Mouse (Mus musculus) heart, adult 2 months (tissue): ENCODE results near the gene Fkbp3. TPM values are rescaled to one million over a fixed set of nuclear protein-coding genes. Genes with fewer than 3 reads are reported as not detected.
"Not testable (repeated sequence)": the region's sequence is repeated elsewhere in the genome, so short reads cannot be mapped to it uniquely, and the experiment has no call there.

Source experiments
- DNase-seq, 2 experiments: peaks; one replicate each; pipeline ENCODE4 v3.0.0; 2021
- H3K27ac ChIP-seq: fragments of 200-600 bp; 2 replicates; pipeline ENCODE4 v1.8.1; 2022
- H3K27me3 ChIP-seq: fragments of 200-500 bp; 2 replicates; pipeline ENCODE4 v1.6.1; 2012; ENCODE audit warnings: mild to moderate bottlenecking, low read length, inconsistent platforms, mixed read lengths; ENCODE audit not compliant: control insufficient read depth, insufficient read depth
- H3K36me3 ChIP-seq: fragments of 200-500 bp; 2 replicates; pipeline ENCODE4 v1.6.1; 2012; ENCODE audit warnings: low read length, inconsistent platforms; ENCODE audit not compliant: control insufficient read depth, insufficient read depth
- H3K4me1 ChIP-seq: fragments of 200-500 bp; 2 replicates; pipeline ENCODE4 v1.6.1; 2011; ENCODE audit warnings: low read length; ENCODE audit not compliant: control insufficient read depth, insufficient read depth
- H3K4me3 ChIP-seq: fragments of 200-600 bp; 2 replicates; pipeline ENCODE4 v1.8.1; 2022
- H3K79me2 ChIP-seq: fragments of 200-500 bp; replicated peaks from 2 replicates; pipeline ENCODE4 v1.6.1; 2012; ENCODE audit warnings: mild to moderate bottlenecking, inconsistent platforms, low read length, moderate library complexity, mixed read lengths; ENCODE audit not compliant: control insufficient read depth, insufficient read depth
- H3K9ac ChIP-seq: fragments of 200-500 bp; 2 replicates; pipeline ENCODE4 v1.6.1; 2012; ENCODE audit warnings: low read depth, mild to moderate bottlenecking, control low read depth, inconsistent platforms, low read length, mixed read lengths
- CTCF ChIP-seq: fragments of 200-600 bp; IDR thresholded peaks from 2 replicates; pipeline ENCODE4 v1.8.1; 2022; ENCODE audit warnings: antibody characterized with exemption, mild to moderate bottlenecking, moderate library complexity
- EP300 ChIP-seq: fragments of 200-500 bp; IDR thresholded peaks from 2 replicates; pipeline ENCODE4 v1.6.1; 2011; ENCODE audit warnings: low read depth, low read length, control low read depth; ENCODE audit not compliant: insufficient read depth
- POLR2A ChIP-seq: fragments of 200-500 bp; IDR thresholded peaks from 2 replicates; pipeline ENCODE4 v1.6.1; 2011; ENCODE audit warnings: mild to moderate bottlenecking, low read depth, low read length, control low read depth; ENCODE audit not compliant: insufficient read depth
- WGBS: fragments of 180-500 bp; shearing (Covaris S2); methylation state at CpG from one replicate; pipeline ENCODE4 v1.1.7; 2018; 5-methylcytosine and 5-hydroxymethylcytosine counted together
- intact Hi-C: fragments of 180-260 bp; cut with DNase I; formaldehyde crosslinking; loops from one replicate; pipeline ENCODE4 v1.15.1; 2025
- long read RNA-seq: library from polyadenylated mRNA; stranded (forward); transcript quantifications from one replicate; pipeline ENCODE4 v2.0.0, GENCODE M21; 2021
- polyA plus RNA-seq: library from polyadenylated mRNA; depleted of rRNA; stranded (reverse); fragments of >200 nt; gene quantifications from 2 replicates; pipeline ENCODE4 v1.2.3, GENCODE M21; 2012; rRNA removed
- total RNA-seq, 2 experiments: library from RNA; stranded (reverse); gene quantifications; 2 replicates each; pipeline ENCODE4 v1.2.3; 2021

Gene Fkbp3
- total RNA-seq (100 to 1,000 TPM; 239 to 248 TPM), polyA plus RNA-seq (217 and 275 TPM in 2 replicates)
- long read RNA-seq, transcript Fkbp3-201 (7 exons, 1,022 nt), result major isoform, 215 of 222 reads
- long read RNA-seq, partial matches to known transcripts, result 4 of 222 reads
- long read RNA-seq, other reads (novel, unspliced or antisense), result 2 of 222 reads

DNA sequence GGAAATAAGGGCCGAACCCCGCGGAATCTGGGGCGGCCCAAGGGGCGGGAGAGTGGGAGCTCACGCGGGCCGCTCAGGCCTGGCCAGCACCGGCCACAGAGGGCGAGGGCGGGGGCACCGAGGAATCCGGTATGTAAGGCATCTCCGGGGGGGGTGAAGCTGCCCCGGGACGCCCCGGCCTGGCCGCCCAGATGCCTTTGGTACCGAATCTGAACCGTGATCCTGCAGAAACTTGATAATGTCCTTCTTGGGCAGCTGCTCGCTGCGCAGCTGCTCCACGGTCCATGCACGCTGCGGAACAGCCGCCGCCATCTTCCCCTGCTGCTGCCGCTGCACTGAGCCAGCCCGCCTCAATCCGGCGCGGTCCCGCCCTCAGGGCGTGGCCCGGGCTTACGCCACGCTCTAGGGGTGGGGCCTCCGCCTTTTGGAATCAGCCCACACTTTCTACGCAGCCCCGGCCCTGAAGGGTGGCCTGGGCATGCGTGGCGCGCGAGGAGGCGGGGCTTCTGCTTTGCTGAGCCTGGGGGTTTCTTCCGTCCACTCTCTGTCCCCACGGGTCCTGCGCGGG is at the start of gene Fkbp3:
Fkbp3 (minus strand) TSS at position 397 of the 568 bp plus-strand sequence.
- under 1% methylated on average over 49 of the region's 49 CpGs for WGBS
- intact Hi-C loops, result loop anchor here (2.0 to 5.0 kb wide), 2 partner anchors 36 to 107 kb away; partner anchors contain the start of gene Prpf39

DNA sequence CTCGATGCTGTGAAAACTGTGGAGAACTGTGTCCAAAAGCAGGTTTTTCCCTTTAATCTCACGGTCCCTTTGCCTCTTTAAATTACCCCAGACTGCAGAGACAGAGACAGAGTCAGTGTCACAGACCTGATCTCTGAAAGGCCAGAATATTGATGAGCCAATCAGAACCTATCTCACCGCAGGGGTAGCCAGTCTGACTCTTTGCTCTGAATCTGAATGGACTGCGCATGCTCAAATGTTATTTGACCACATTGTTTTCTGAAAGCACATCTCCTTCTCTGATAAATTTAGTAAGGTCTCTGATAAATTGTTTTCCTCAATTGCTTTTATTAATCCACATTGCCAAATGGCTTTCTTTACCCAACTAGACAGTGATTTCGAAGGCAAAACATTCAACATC is 45.6 kb upstream of the Fkbp3 start:
- H3K27me3 ChIP-seq, result no peaks in the 10 kb centered on the region
- no peaks in the 10 kb centered on the region for H3K79me2 ChIP-seq
- no peaks in the 10 kb centered on the region for H3K4me1 ChIP-seq
- H3K27ac ChIP-seq, result no peak overlapping the region
- no peak for DNase-seq
- no peak for TF ChIP-seq CTCF
- TF ChIP-seq EP300, result no peak
- TF ChIP-seq POLR2A, result no peak
- intact Hi-C loops, result no loop called here
- H3K9ac ChIP-seq, result no peak overlapping the region
- no peaks in the 10 kb centered on the region for H3K36me3 ChIP-seq
- WGBS, result 93% methylated on average over 5 of the region's 5 CpGs
- no peak overlapping the region for H3K4me3 ChIP-seq

More for the DNA sequence above, at the start of gene Fkbp3:
- H3K36me3 ChIP-seq, result peaks cover 14% of the 10 kb centered on the region
- H3K4me3 ChIP-seq, result peak within 1 kb of the TSS; percentile 72
- H3K27ac ChIP-seq, result peak within 1 kb of the TSS; percentile 98
- TF ChIP-seq POLR2A (peak; percentile 97), EP300 (peak; percentile 76; the same call in 1 of the 2 replicates), CTCF (0 out of 2 replicates have a peak, but pooled peaks have one; percentile 8)
- H3K4me1 ChIP-seq, result peaks cover 11% of the 10 kb centered on the region
- H3K79me2 ChIP-seq, result no peaks in the 10 kb centered on the region
- H3K27me3 ChIP-seq, result no peaks in the 10 kb centered on the region
- peak within 1 kb of the TSS; percentile 85 for H3K9ac ChIP-seq
- DNase-seq, result peak; percentile 99

- H3K9ac ChIP-seq, result no peak overlapping the region
- no peaks in the 10 kb centered on the region for H3K4me1 ChIP-seq
- H3K27me3 ChIP-seq, result no peaks in the 10 kb centered on the region
- H3K79me2 ChIP-seq, result no peaks in the 10 kb centered on the region
- no peak overlapping the region for H3K4me3 ChIP-seq
- 88% methylated on average over 7 of the region's 7 CpGs for WGBS
- H3K27ac ChIP-seq, result no peak overlapping the region
- TF ChIP-seq POLR2A, result no peak
- TF ChIP-seq CTCF, result no peak
- no peak for TF ChIP-seq EP300
- intact Hi-C loops, result no loop called here
- H3K36me3 ChIP-seq, result no peaks in the 10 kb centered on the region
- no peak for DNase-seq
Measured at GRCm38 (mm10) chr12:65118968-65119367, 45.2 kb upstream of the Fkbp3 start.

DNA sequence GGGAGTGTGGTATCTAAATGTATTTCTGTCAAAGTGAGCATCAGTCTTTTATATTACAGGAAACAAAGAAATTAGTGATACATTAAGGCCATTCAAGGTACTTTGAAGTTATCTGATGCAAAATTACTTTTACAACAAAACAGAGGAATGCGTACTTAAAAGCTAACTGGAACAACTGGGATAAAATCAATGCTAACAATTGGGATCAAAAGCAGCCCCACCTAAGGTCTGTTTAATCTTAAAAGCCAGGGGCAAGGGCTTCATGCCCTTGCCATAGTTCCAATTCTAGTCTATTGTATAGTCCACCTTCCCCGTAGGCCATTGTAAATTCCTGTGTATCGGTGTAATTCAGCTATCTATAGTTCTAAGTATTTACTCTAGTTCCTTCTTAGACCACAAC is 41.2 kb upstream of the Fkbp3 start:
- H3K27me3 ChIP-seq, DNase-seq, H3K4me3 ChIP-seq, H3K9ac ChIP-seq, H3K27ac ChIP-seq, H3K79me2 ChIP-seq, H3K36me3 ChIP-seq, H3K4me1 ChIP-seq, intact Hi-C loops: not testable (repeated sequence)
- 83% methylated on average over 3 of the region's 3 CpGs for WGBS

DNA sequence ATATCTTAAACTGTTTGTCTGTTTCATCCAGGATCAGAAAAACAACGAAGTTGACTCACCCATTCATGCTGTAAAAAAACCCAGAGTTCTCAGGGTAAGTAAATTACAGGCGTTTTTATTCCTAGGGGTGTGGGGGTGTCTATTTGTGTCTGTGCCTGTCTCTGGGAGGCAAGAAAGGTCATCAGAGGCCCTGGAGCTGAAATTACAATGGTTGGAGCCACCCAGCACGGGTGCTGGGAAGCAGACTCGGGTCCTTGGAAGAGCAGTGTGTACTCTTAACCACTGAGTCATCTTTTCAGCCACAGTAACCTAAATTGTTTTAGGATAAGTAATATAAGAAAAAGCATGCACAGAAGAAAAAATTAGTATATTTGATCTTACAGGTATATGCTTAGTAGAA is 40.1 kb upstream of the Fkbp3 start:
- Histone ChIP-seq H3K79me2 (no peaks in the 10 kb centered on the region), H3K4me1 (no peaks in the 10 kb centered on the region), H3K36me3 (no peaks in the 10 kb centered on the region), H3K9ac (no peak overlapping the region), H3K4me3 (no peak overlapping the region), H3K27ac (no peak overlapping the region), H3K27me3 (no peaks in the 10 kb centered on the region)
- TF ChIP-seq POLR2A, result no peak
- no peak for TF ChIP-seq CTCF
- TF ChIP-seq EP300, result no peak
- DNase-seq, result no peak
- intact Hi-C loops, result no loop called here
- WGBS, result 71% methylated on average over 4 of the region's 4 CpGs

DNA sequence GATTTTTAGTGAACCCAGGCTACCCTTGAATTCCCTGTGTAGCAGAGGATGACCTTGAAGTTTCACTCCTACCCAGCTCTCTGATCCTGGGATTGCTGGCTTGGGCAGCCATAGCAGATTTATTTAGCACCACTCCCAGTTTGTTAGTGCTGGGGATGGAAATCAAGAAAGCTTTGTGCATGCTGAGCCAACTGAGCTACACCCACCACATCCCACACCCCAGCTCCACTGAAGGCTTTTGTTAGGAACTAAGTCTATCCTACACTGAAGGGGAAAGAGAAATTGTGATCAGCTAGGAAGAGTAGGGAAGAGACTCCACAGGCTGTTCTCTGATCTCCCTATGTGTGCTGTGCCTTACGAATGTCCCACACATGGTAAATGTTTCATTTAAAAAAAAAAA is 39.0 kb upstream of the Fkbp3 start:
- WGBS, result 91% methylated on average over 1 of the region's 1 CpGs
- Histone ChIP-seq H3K27me3 (no peaks in the 10 kb centered on the region), H3K9ac (no peak overlapping the region), H3K36me3 (no peaks in the 10 kb centered on the region), H3K4me1 (no peaks in the 10 kb centered on the region), H3K79me2 (no peaks in the 10 kb centered on the region), H3K4me3 (no peak overlapping the region), H3K27ac (no peak overlapping the region)
- TF ChIP-seq CTCF, result no peak
- TF ChIP-seq POLR2A, result no peak
- TF ChIP-seq EP300, result no peak
- no peak for DNase-seq
- intact Hi-C loops, result no loop called here
